Mouse (Mus musculus) limb, embryonic 11.5 days (tissue): ENCODE data around the gene Terf2ip. TPM values are rescaled to one million over a fixed set of nuclear protein-coding genes. Genes with fewer than 3 reads are reported as not detected.

Source experiments
- ATAC-seq: fragments of 200-750 bp; cut with Nextera tagmentation; 2 replicates; pipeline ENCODE4 v1.8.0; 2017; ENCODE audit warnings: low read depth; ENCODE audit not compliant: insufficient number of reproducible peaks, low FRiP score, low TSS enrichment
- DNase-seq: peaks from one replicate; pipeline ENCODE4 v3.0.0-alpha.2; 2015; ENCODE audit warnings: low spot score
- H3K27ac ChIP-seq: fragments of 300-500 bp; sonication (generic); replicated peaks from 2 replicates; pipeline ENCODE4 v1.5.1; 2014; ENCODE audit warnings: low read depth, mild to moderate bottlenecking, low read length
- H3K27me3 ChIP-seq: fragments of 300-500 bp; sonication (generic); 2 replicates; pipeline ENCODE4 v1.6.1; 2014; ENCODE audit warnings: mild to moderate bottlenecking, low read length, mixed read lengths; ENCODE audit not compliant: control insufficient read depth, insufficient read depth
- H3K36me3 ChIP-seq: fragments of 300-500 bp; sonication (generic); 2 replicates; pipeline ENCODE4 v1.6.1; 2014; ENCODE audit warnings: mild to moderate bottlenecking, low read length, moderate library complexity, mixed read lengths; ENCODE audit not compliant: control insufficient read depth, insufficient read depth
- H3K4me1 ChIP-seq: fragments of 300-500 bp; sonication (generic); 2 replicates; pipeline ENCODE4 v1.6.1; 2014; ENCODE audit warnings: low read length, mixed read lengths; ENCODE audit not compliant: control insufficient read depth, insufficient read depth
- H3K4me2 ChIP-seq: fragments of 300-500 bp; sonication (generic); 2 replicates; pipeline ENCODE4 v1.6.1; 2014; ENCODE audit warnings: low read depth, mild to moderate bottlenecking, moderate library complexity; ENCODE audit not compliant: severe bottlenecking
- H3K4me3 ChIP-seq: fragments of 300-500 bp; sonication (generic); 2 replicates; pipeline ENCODE4 v1.5.1; 2014; ENCODE audit warnings: low read depth, low read length
- H3K9ac ChIP-seq: fragments of 300-500 bp; sonication (generic); 2 replicates; pipeline ENCODE4 v1.6.1; 2014; ENCODE audit warnings: mild to moderate bottlenecking, low read length
- H3K9me3 ChIP-seq: fragments of 300-500 bp; sonication (generic); 2 replicates; pipeline ENCODE4 v1.6.1; 2016; ENCODE audit warnings: low read length; ENCODE audit not compliant: control insufficient read depth
- WGBS: fragments of 180-500 bp; shearing (Covaris S2); extraction: QIAGEN DNeasy Blood & Tissue Kit; methylation state at CpG from one replicate; pipeline ENCODE4 v1.1.7; 2014; 5-methylcytosine and 5-hydroxymethylcytosine counted together
- polyA plus RNA-seq: library from polyadenylated mRNA; unstranded; fragments of >200 nt; fragmentation: Nextera tagmentation; extraction: Ambion mirVana; gene quantifications from 2 replicates; pipeline ENCODE4 v1.2.1, GENCODE M21; 2014

The Terf2ip gene
- polyA plus RNA-seq, 1 experiment from 2014 or later: 28.6 TPM

- peak; percentile 94 for DNase-seq
- no peaks in the 10 kb centered on the region for H3K4me1 ChIP-seq
- H3K27me3 ChIP-seq: no peaks in the 10 kb centered on the region
- H3K27ac ChIP-seq: no peak within 1 kb of the TSS
- H3K4me2 ChIP-seq: peak within 1 kb of the TSS; percentile 51
- 4% methylated on average over 33 of the region's 33 CpGs for WGBS
- H3K9ac ChIP-seq: peak within 1 kb of the TSS; percentile 78
- peak within 1 kb of the TSS; percentile 82 for H3K4me3 ChIP-seq
- peaks cover 14% of the 10 kb centered on the region for H3K36me3 ChIP-seq
- H3K9me3 ChIP-seq: no peaks in the 10 kb centered on the region
- ATAC-seq: peak; percentile 92
Measured at GRCm38 (mm10) chr8:111992013-111992702, 19.0 kb upstream of the Terf2ip start, which contains the start of gene Adat1. Gene Adat1, minus strand, starts transcription at chr8:111992302.

DNA sequence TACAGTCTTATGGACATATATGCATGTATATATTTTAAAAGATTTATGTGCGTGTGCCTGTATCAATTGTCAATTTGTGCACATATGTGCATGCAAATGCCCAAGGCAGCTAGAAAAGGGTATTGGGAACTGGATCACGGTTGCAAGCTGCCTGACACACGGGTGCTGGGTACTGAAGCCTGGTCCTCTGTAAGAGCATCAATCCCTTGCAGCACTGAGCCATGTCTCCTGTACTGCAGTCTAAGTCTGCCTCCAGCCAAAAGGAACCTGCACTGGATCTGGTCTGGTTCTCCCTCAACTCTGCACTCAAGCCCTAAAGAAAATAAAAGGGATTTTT, 18.5 kb upstream of the Terf2ip start:
- Histone ChIP-seq H3K4me3 (no peak overlapping the region), H3K4me1 (no peaks in the 10 kb centered on the region), H3K36me3 (peaks cover 17% of the 10 kb centered on the region), H3K9ac (no peak overlapping the region), H3K27ac (no peak overlapping the region), H3K27me3 (no peaks in the 10 kb centered on the region), H3K9me3 (no peaks in the 10 kb centered on the region), H3K4me2 (no peak overlapping the region)
- 0 out of 2 replicates have a peak, but pooled peaks have one; percentile 2 for ATAC-seq
- DNase-seq: no peak
- WGBS: 73% methylated on average over 3 of the region's 3 CpGs

GRCm38 (mm10) chr8:112004754-112005153, 6.4 kb upstream of the Terf2ip start:
- H3K9me3 ChIP-seq: no peaks in the 10 kb centered on the region
- DNase-seq (no peak), ATAC-seq (no peak)
- no peak overlapping the region for H3K9ac ChIP-seq
- H3K27ac ChIP-seq: no peak overlapping the region
- no peak overlapping the region for H3K4me3 ChIP-seq
- no peak overlapping the region for H3K4me2 ChIP-seq
- no peaks in the 10 kb centered on the region for H3K4me1 ChIP-seq
- no peaks in the 10 kb centered on the region for H3K27me3 ChIP-seq
- H3K36me3 ChIP-seq: peaks cover 40% of the 10 kb centered on the region

DNA sequence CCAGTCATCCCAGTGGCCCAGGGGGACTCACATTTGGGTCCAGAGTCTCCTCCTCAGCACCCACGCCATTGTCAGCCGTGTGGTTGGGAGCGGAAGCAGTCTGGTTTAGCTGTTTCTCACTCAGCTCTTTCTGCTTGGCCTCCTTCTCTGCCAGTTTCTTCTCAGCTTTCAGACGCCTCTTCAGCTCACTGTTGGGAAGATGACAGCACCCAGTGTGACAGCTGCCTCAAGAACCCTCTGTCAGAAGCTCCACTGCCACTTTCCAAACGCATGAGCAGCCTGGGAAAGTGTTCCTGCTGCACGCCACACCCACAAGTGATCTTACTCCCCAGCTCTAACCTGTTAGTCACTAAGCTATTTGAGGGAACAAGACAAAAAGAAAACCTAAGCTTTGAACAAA, 5.6 kb upstream of the Terf2ip start:
- H3K4me1 ChIP-seq: peaks cover 6% of the 10 kb centered on the region
- H3K4me2 ChIP-seq: no peak overlapping the region
- no peaks in the 10 kb centered on the region for H3K27me3 ChIP-seq
- H3K27ac ChIP-seq: no peak overlapping the region
- H3K9me3 ChIP-seq: no peaks in the 10 kb centered on the region
- no peak overlapping the region for H3K4me3 ChIP-seq
- H3K9ac ChIP-seq: no peak overlapping the region
- peaks cover 31% of the 10 kb centered on the region for H3K36me3 ChIP-seq
- no peak for DNase-seq
- 91% methylated on average over 6 of the region's 6 CpGs for WGBS
- ATAC-seq: no peak

GRCm38 (mm10) chr8:112007669-112008068, 3.5 kb upstream of the Terf2ip start:
- H3K36me3 ChIP-seq: peaks cover 16% of the 10 kb centered on the region
- no peak overlapping the region for H3K9ac ChIP-seq
- ATAC-seq: no peak
- no peaks in the 10 kb centered on the region for H3K9me3 ChIP-seq
- 94% methylated on average over 2 of the region's 2 CpGs for WGBS
- H3K27ac ChIP-seq: no peak overlapping the region
- H3K4me1 ChIP-seq: peaks cover 7% of the 10 kb centered on the region
- H3K4me2 ChIP-seq: no peak overlapping the region
- no peak for DNase-seq
- H3K4me3 ChIP-seq: no peak overlapping the region
- no peaks in the 10 kb centered on the region for H3K27me3 ChIP-seq

- H3K27ac ChIP-seq: no peak overlapping the region
Measured at GRCm38 (mm10) chr8:112009558-112009957, 1.6 kb upstream of the Terf2ip start.

GRCm38 (mm10) chr8:112011816-112012242, 631 bp downstream of the Terf2ip start:
- H3K4me3 ChIP-seq: peak overlapping the region; percentile 75
- no peaks in the 10 kb centered on the region for H3K27me3 ChIP-seq
- under 1% methylated on average over 40 of the region's 40 CpGs for WGBS
- H3K27ac ChIP-seq: no peak overlapping the region
- DNase-seq: no peak
- peak overlapping the region; percentile 92 for H3K4me2 ChIP-seq
- H3K4me1 ChIP-seq: peaks cover 12% of the 10 kb centered on the region
- H3K36me3 ChIP-seq: no peaks in the 10 kb centered on the region
- H3K9ac ChIP-seq: peak overlapping the region; percentile 68
- peak; percentile 49 for ATAC-seq
- H3K9me3 ChIP-seq: no peaks in the 10 kb centered on the region

More at GRCm38 (mm10) chr8:112009558-112009957, 1.6 kb upstream of the Terf2ip start:
- Histone ChIP-seq H3K9me3 (no peaks in the 10 kb centered on the region), H3K9ac (no peak overlapping the region), H3K4me2 (no peak overlapping the region), H3K27me3 (no peaks in the 10 kb centered on the region), H3K4me1 (peaks cover 12% of the 10 kb centered on the region), H3K4me3 (no peak overlapping the region), H3K36me3 (peaks cover 9% of the 10 kb centered on the region; the same call in 1 of the 2 replicates)
- ATAC-seq: no peak
- no peak for DNase-seq
- 87% methylated on average over 7 of the region's 7 CpGs for WGBS

- Histone ChIP-seq H3K27me3 (no peaks in the 10 kb centered on the region), H3K9ac (no peak within 1 kb of the TSS), H3K4me1 (peaks cover 12% of the 10 kb centered on the region), H3K36me3 (no peaks in the 10 kb centered on the region; the same call in 1 of the 2 replicates), H3K9me3 (no peaks in the 10 kb centered on the region), H3K27ac (no peak within 1 kb of the TSS), H3K4me3 (no peak within 1 kb of the TSS), H3K4me2 (no peak within 1 kb of the TSS)
- 95% methylated on average over 11 of the region's 11 CpGs for WGBS
- no peak for DNase-seq
- ATAC-seq: no peak
Measured at GRCm38 (mm10) chr8:112014936-112015335, 3.7 kb downstream of the Terf2ip start, which contains the start of gene Gm6793. Gene Gm6793, minus strand, starts transcription at chr8:112015036.
